Mouse (Mus musculus): ENCODE data around the gene Tmem131.

The Tmem131 gene

GRCm38 (mm10) chr1:36943653-36944052, at the start of gene Tmem131:
Gene Tmem131, minus strand, starts transcription at chr1:36943666.
- DNase-seq, result no peak

DNA sequence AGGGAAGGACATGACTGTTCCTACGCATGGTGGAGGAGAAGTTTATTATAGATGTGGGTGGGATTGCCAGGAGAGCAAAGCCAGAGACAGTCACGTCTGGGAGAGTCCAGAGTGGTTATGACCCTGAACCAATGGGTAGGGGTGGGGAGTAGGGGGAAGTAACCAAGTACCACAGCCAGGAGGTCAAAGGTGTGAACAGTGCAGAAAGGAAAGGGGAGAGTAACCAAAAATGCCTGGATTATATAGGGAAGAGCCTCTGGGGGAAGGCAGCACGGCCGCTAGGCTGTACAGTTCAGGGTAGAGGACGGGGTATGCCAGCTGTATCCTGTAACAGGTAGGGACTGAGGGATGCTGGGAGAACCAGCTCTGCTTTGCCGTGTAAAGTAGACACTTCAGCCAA, 45.1 kb upstream of the Tmem131 start:
- no peak for DNase-seq

- no peak for DNase-seq
Measured at GRCm38 (mm10) chr1:36988161-36988560, 44.7 kb upstream of the Tmem131 start.

DNA sequence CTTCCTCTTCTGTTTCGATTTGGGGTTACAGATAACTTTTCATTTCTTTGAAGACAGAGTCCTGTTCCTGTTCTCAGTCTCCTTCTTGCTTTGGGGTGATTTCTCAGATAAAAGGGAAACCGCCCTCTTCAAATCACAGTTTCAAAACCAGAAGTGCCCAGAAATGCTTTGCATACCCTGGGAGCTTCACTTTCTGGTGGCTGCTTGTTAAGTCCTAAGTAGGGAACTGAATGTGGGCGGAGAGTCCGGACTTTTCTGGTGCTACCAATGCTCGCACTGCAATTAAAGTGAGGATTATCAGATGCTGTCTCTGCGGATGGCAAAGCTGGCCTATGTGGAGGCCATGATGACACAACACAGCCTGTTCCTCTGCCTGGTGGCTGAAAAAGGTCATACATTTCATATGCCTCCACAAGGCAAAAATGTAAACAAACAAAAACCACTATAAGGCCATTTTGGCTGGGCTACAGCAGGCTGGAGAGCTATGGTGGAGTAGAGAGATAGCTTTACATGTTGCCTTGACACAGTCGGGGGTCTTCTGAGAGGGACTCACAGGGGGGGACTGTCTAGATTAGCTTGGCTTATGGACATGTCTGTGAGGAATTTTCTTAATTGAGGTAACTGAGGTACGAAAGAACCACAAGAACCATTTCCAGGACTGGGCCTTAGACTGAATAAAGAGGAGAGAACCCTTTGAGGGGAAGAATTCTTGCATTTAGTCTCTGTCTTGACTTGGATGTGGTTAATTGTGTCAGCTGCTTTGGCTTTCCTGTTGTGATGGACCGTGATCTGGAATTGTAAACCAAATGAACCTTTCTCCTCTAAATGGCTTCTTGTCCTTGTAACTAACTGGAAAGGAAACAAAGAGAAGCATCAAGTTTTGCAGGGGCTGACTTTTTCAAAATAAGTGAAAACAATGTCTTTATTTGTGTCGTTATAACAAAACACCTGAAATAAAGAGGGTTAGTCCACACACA, 44.0 kb upstream of the Tmem131 start:
- DNase-seq, result no peak

DNA sequence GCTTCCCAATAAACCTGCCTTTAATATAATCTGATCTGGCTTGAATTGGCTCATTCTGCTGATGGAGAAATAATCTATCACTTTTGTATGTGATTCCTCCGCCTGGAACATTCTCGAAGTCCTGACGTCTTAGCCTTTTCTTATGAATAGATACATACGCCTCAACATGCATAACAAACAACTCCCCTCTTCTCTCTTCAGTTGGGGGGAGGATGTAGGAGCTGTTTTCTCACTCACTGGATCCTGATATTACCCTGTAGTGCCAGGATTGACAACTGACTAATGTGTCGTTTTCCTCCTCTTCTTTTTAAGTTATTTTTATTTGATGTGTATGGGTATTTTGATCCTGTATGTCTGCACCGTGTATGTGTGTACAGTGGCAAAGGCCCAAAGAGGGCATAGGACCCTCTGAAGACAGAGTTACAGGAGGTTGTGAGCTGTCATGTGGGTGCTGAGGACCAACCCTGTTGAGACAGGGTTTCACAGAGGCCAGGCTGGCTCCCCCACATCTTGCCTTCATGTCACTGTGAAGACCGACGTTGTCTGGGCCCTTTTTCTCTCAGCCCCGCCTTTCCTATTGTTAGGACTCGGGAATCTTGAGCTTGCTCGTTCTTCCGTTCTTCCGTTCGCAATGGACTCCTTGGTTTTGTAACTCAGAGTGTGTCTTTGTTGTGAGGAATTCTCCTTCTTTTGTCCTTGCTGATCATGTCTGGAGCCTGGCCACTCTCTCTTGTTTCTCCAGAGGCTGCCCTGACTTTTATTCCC, 43.1 kb upstream of the Tmem131 start:
- no peak for DNase-seq

- DNase-seq, result no peak
Measured at GRCm38 (mm10) chr1:36985896-36986295, 42.4 kb upstream of the Tmem131 start.

DNA sequence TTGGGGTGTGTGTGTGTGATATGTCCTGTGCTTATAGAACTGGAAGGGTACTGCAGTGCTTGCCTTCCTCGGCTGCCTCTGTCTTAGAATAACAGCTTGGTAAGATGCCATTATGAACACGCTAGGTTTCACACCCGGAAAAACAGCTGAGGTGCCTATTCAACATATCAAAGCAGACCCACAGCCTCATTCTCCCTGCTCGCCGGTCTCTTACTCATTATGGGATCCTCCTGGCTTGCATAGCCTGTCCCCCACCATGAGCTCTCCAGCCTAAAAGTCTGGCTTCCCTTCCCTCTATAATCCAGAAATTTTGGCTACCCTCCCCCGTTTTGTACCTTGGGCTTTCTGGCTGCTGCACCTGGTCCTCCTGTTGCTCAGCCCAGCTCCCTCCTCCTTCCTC, 40.9 kb upstream of the Tmem131 start:
- DNase-seq, result no peak

DNA sequence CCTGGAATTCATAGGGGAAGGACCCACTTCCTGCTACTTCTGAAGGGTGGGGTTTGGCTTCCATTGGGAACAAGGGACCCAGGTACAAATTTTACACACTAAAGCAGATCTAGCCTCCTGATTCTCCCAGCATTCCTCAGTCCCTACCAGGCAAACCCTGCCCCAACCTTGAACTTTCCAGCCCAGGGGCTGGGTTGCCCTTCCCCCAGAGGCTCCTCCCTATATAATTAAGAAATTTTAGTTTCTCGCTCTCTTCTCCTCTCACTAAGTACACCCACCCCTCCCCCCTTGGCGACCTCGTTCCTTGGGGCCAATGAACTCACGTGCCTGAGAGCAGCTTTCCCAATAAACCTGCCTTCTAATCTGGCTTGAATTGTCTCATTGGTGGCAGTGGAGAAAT, 40.3 kb upstream of the Tmem131 start:
- peak; percentile 29 for DNase-seq

GRCm38 (mm10) chr1:36982191-36982961, 38.9 kb upstream of the Tmem131 start:
- DNase-seq, result no peak

GRCm38 (mm10) chr1:36976770-36977169, 33.3 kb upstream of the Tmem131 start:
- DNase-seq, result no peak

- DNase-seq, result no peak
Measured at GRCm38 (mm10) chr1:36970918-36971617, 27.6 kb upstream of the Tmem131 start.

- DNase-seq, result no peak
Measured at GRCm38 (mm10) chr1:36965831-36966230, 22.4 kb upstream of the Tmem131 start.

DNA sequence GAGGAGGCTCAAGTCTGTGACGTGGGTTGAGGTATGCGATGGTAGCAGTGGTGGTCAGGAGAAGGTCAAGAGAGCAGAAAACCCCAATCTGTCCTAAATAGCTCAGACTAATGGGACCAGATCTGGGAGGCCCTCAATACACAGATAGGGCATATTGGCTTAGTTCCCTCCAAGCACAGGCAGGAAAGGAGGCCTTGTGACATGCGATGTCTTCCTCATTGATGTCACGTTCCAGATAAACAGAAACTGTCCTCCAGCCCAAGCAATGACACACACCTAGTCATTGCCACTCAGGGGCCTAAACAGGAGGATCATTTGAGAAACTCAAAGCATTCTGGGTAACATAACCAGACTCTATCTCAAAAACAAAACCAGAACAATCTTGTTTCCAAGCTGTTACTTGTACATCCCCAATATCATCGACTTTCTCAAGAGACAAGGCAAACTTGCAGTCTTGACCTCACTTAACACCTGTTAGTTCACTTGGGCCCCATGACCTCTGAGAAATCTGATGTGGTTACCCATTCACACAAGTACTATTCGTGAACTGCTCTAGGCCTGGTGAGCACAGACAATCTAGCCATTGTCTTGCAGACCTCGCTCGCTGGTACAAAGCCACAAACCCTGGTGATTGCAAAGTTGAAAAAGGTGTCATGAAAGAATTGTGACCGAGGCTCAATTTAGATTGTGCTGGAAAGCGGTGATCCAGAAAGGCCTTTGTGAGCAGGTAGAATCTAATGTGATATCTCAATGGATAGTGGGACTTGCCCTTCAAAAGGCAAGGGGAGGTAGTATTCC, 19.1 kb upstream of the Tmem131 start:
- no peak for DNase-seq

DNA sequence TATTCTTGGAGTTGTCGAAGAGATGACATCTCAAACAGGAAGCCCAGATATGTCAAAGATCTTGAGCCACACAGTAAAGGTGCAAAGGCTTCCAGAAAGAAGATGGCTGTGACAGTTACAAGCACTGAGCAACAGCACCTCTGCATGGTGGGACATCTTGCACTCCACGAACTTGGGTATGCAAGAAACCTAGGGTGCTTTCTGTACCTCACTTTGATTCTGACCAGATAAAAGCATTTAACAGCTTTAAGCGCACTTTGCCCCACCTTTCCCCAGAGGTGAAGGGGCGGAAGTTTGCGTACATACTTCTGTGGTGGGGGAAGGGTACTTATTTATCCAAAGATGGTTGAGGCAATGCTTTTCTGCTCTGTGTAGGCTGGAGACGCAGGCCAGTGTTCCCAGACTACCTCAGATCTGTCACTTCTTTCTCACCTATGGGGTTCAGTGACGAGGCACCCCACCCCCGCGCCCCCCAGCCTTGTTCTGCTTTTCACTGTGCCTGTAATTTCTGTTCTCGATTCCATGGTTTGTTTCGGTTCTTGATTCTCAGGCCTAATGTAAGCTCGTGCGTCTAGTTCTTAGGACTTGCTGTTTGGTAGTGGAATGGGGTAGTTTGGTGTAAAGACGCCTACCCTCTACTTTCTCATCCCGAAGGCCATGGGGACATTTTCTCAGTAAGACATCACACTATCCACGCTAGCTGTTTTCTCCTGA, 17.2 kb upstream of the Tmem131 start:
- DNase-seq, result no peak

GRCm38 (mm10) chr1:36949591-36950184, 6.2 kb upstream of the Tmem131 start:
- no peak for DNase-seq

- no peak for DNase-seq
Measured at GRCm38 (mm10) chr1:36947448-36947847, 4.0 kb upstream of the Tmem131 start.

DNA sequence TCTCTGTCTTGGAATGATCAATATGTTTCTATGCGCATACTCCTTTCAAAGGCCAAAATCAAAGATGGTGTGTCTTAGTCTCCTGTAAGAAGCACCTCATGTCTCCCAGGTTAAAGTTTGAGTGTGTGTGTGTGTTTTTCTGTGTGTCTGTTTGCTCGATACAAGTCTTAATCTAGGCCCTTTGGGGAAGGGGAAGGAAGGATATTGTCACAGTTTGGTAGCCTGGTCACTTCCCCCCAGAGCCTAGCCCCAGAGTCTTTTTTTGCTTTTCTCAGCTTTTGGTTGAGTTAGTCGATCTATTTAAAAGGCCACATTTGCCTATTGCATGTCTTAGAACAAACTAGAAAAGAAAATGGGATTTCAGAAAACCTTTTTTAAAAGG, 3.1 kb downstream of the Tmem131 start:
- DNase-seq, result no peak

DNA sequence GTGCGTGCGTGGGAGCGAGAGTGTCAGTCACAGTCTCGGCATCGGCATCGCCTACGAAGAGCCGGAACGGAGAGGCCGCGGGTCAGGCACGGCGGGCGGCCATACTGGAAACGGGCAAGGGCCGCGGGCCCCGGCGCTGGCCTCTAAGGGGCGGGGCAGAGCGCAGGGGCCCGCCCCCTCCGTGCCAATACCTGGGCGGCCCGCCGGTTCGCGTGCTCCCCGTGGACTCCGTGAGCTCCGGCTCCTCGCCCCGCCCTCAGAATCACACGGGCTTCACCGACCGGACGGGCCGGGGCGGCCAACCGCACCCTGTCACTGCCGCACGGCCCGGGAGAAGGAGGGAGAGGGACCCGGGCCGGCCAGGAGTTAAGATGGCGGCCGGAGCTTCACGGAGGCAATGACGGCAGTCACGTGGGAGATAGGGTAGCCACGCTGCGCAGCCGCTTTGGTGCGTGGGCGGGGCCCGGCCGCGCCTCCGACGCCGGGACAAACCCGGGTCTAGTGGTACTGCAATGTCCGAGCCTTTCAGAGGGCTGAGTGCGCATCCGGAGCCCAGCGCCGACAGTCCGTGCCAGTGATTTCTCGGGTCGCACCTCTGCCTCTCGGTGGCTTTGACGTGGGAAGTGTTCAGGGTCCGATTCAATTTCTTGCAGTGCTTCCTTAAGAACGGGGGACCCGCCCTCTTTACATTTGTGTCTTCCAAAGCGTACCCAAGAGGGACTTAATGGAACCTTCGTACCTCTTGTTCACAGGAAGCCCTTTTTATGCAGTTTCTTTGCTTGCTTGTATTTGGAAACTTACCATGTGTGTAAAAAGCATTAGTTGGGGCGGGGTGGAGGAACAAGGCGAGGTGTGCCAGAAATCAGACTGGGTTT, 3.7 kb downstream of the Tmem131 start:
- DNase-seq, result peak; percentile 96

DNA sequence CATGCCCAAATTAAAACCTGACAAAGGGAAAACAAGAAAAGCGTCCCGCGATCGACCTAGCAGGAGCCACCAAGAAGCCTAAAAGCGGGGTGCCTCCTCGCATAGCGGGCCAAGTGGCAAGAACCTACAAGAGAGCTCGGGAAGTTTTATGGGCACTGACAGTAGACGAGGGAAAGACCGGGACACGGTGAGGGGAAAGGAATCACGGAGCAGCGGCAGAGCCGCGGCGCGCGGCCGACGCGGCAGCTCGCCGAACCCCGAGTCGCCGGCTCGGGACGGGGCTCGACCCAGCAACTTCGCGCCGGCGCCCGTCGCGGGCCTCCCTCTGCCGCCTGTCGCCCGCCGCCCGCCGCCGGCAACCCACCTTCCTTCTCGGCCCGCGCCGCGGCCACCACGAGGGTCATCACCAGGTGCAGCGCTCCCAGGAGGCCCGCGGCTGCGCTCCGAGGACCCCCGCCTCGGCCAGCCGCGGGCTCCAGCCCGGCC, 4.6 kb downstream of the Tmem131 start:
- DNase-seq, result no peak

Data from retina, postnatal 1 day (tissue).